Mouse (Mus musculus) kidney, postnatal 0 days (tissue): Measurements from ENCODE around the gene March6. TPM values are rescaled to one million over a fixed set of nuclear protein-coding genes. Genes with fewer than 3 reads are reported as not detected.

Experiments used
- ATAC-seq: fragments of 200-750 bp; cut with Nextera tagmentation; replicated peaks from 2 replicates; pipeline ENCODE4 v1.8.0; 2017; ENCODE audit warnings: low read depth, moderate number of reproducible peaks, moderate TSS enrichment, moderate library complexity; ENCODE audit not compliant: low FRiP score
- DNase-seq: peaks from one replicate; pipeline ENCODE4 v3.0.0-alpha.2; 2016; ENCODE audit warnings: low spot score
- H3K27ac ChIP-seq: fragments of 300-500 bp; sonication (generic); 2 replicates; pipeline ENCODE4 v1.5.1; 2014; ENCODE audit warnings: mild to moderate bottlenecking
- H3K27me3 ChIP-seq: fragments of 300-500 bp; sonication (generic); 2 replicates; pipeline ENCODE4 v1.6.1; 2014; ENCODE audit warnings: low read length, mixed read lengths; ENCODE audit not compliant: insufficient read depth
- H3K36me3 ChIP-seq: fragments of 300-500 bp; sonication (generic); 2 replicates; pipeline ENCODE4 v1.6.1; 2014; ENCODE audit warnings: low read length, mixed read lengths; ENCODE audit not compliant: insufficient read depth
- H3K4me1 ChIP-seq: fragments of 300-500 bp; sonication (generic); replicated peaks from 2 replicates; pipeline ENCODE4 v1.6.1; 2014; ENCODE audit warnings: antibody characterized with exemption, low read length, mixed read lengths; ENCODE audit not compliant: insufficient read depth
- H3K4me2 ChIP-seq: fragments of 300-500 bp; sonication (generic); 2 replicates; pipeline ENCODE4 v1.6.1; 2014; ENCODE audit warnings: mild to moderate bottlenecking, low read length, moderate library complexity, mixed read lengths
- H3K4me3 ChIP-seq: fragments of 300-500 bp; sonication (generic); replicated peaks from 2 replicates; pipeline ENCODE4 v1.5.1; 2014; ENCODE audit warnings: low read depth, low read length
- H3K9ac ChIP-seq: fragments of 300-500 bp; sonication (generic); 2 replicates; pipeline ENCODE4 v1.6.1; 2014; ENCODE audit warnings: low read depth, low read length
- H3K9me3 ChIP-seq: fragments of 300-500 bp; sonication (generic); replicated peaks from 2 replicates; pipeline ENCODE4 v1.6.1; 2016; ENCODE audit warnings: low read length, inconsistent platforms, mixed read lengths
- CTCF ChIP-seq: IDR thresholded peaks from 2 replicates; pipeline ENCODE4 v1.5.1; 2016; ENCODE audit warnings: antibody characterized with exemption, low read depth, mild to moderate bottlenecking, moderate library complexity
- WGBS: fragments of 180-500 bp; shearing (Covaris S2); extraction: QIAGEN DNeasy Blood & Tissue Kit; methylation state at CpG from one replicate; pipeline ENCODE4 v1.1.7; 2014; 5-methylcytosine and 5-hydroxymethylcytosine counted together
- polyA plus RNA-seq: library from polyadenylated mRNA; unstranded; fragments of >200 nt; fragmentation: Nextera tagmentation; extraction: Ambion mirVana; gene quantifications from 2 replicates; pipeline ENCODE4 v1.2.1, GENCODE M21; 2015

The March6 gene
- polyA plus RNA-seq, 1 experiment from 2014 or later: 24.9 TPM

- no peak overlapping the region for H3K9ac ChIP-seq
- no peaks in the 10 kb centered on the region for H3K4me1 ChIP-seq
- H3K4me2 ChIP-seq: no peak overlapping the region
- peaks cover 44% of the 10 kb centered on the region for H3K36me3 ChIP-seq
- no peak for DNase-seq
- no peak overlapping the region for H3K4me3 ChIP-seq
- no peak for ATAC-seq
- H3K9me3 ChIP-seq: no peaks in the 10 kb centered on the region
- WGBS: 94% methylated on average over 2 of the region's 2 CpGs
- TF ChIP-seq CTCF: no peak
- no peaks in the 10 kb centered on the region for H3K27me3 ChIP-seq
- no peak overlapping the region for H3K27ac ChIP-seq
Measured at GRCm38 (mm10) chr15:31465806-31466205, 65.0 kb downstream of the March6 start.

- ATAC-seq (no peak), DNase-seq (no peak)
- Histone ChIP-seq H3K4me2 (no peak overlapping the region), H3K4me1 (no peaks in the 10 kb centered on the region), H3K27ac (no peak overlapping the region), H3K4me3 (no peak overlapping the region), H3K9me3 (no peaks in the 10 kb centered on the region), H3K27me3 (no peaks in the 10 kb centered on the region), H3K9ac (no peak overlapping the region), H3K36me3 (peaks cover 62% of the 10 kb centered on the region)
- no peak for TF ChIP-seq CTCF
- 84% methylated on average over 2 of the region's 2 CpGs for WGBS
Measured at GRCm38 (mm10) chr15:31460571-31460970, 70.3 kb downstream of the March6 start.

GRCm38 (mm10) chr15:31458081-31458480 lies 72.8 kb downstream of the March6 start:
- no peak overlapping the region for H3K9ac ChIP-seq
- H3K4me3 ChIP-seq: no peak overlapping the region
- WGBS: 89% methylated on average over 7 of the region's 7 CpGs
- ATAC-seq (no peak), DNase-seq (no peak)
- no peak overlapping the region for H3K27ac ChIP-seq
- TF ChIP-seq CTCF: no peak
- H3K4me1 ChIP-seq: no peaks in the 10 kb centered on the region
- H3K27me3 ChIP-seq: no peaks in the 10 kb centered on the region
- H3K4me2 ChIP-seq: no peak overlapping the region
- H3K36me3 ChIP-seq: peaks cover 47% of the 10 kb centered on the region
- H3K9me3 ChIP-seq: no peaks in the 10 kb centered on the region

GRCm38 (mm10) chr15:31456381-31456780 lies 74.5 kb downstream of the March6 start:
- no peak overlapping the region for H3K9ac ChIP-seq
- H3K4me3 ChIP-seq: no peak overlapping the region
- H3K4me1 ChIP-seq: no peaks in the 10 kb centered on the region
- ATAC-seq: no peak
- no peak overlapping the region for H3K4me2 ChIP-seq
- peaks cover 31% of the 10 kb centered on the region for H3K36me3 ChIP-seq
- DNase-seq: no peak
- no peaks in the 10 kb centered on the region for H3K9me3 ChIP-seq
- no peak for TF ChIP-seq CTCF
- WGBS: 82% methylated on average over 5 of the region's 5 CpGs
- no peak overlapping the region for H3K27ac ChIP-seq
- H3K27me3 ChIP-seq: no peaks in the 10 kb centered on the region

GRCm38 (mm10) chr15:31454861-31455295 lies 76.0 kb downstream of the March6 start:
- no peak for TF ChIP-seq CTCF
- no peak for ATAC-seq
- no peak overlapping the region for H3K4me2 ChIP-seq
- no peak overlapping the region for H3K9ac ChIP-seq
- no peak overlapping the region for H3K4me3 ChIP-seq
- no peak for DNase-seq
- H3K9me3 ChIP-seq: no peaks in the 10 kb centered on the region
- WGBS: 76% methylated on average over 7 of the region's 7 CpGs
- H3K27me3 ChIP-seq: no peaks in the 10 kb centered on the region
- no peak overlapping the region for H3K27ac ChIP-seq
- H3K4me1 ChIP-seq: no peaks in the 10 kb centered on the region
- peaks cover 18% of the 10 kb centered on the region for H3K36me3 ChIP-seq

- Histone ChIP-seq H3K4me3 (peak overlapping the region; percentile 60), H3K27ac (peak overlapping the region; percentile 83), H3K27me3 (no peaks in the 10 kb centered on the region), H3K4me1 (no peaks in the 10 kb centered on the region), H3K36me3 (peaks cover 12% of the 10 kb centered on the region), H3K9me3 (no peaks in the 10 kb centered on the region), H3K9ac (peak overlapping the region; percentile 59; the same call in 1 of the 2 replicates), H3K4me2 (peak overlapping the region; percentile 85)
- TF ChIP-seq CTCF: no peak
- WGBS: 37% methylated on average over 10 of the region's 10 CpGs
- ATAC-seq (no peak), DNase-seq (no peak)
Measured at GRCm38 (mm10) chr15:31454096-31454860, 76.6 kb downstream of the March6 start.
